Mouse (Mus musculus) yolk sac, embryonic 10.5 days (tissue): Measurements from ENCODE around the gene Epor.

Experiments
- DNase-seq: peaks from one replicate; pipeline ENCODE4 v3.0.0-alpha.2; 2017; ENCODE audit warnings: low spot score

Epor gene

DNA sequence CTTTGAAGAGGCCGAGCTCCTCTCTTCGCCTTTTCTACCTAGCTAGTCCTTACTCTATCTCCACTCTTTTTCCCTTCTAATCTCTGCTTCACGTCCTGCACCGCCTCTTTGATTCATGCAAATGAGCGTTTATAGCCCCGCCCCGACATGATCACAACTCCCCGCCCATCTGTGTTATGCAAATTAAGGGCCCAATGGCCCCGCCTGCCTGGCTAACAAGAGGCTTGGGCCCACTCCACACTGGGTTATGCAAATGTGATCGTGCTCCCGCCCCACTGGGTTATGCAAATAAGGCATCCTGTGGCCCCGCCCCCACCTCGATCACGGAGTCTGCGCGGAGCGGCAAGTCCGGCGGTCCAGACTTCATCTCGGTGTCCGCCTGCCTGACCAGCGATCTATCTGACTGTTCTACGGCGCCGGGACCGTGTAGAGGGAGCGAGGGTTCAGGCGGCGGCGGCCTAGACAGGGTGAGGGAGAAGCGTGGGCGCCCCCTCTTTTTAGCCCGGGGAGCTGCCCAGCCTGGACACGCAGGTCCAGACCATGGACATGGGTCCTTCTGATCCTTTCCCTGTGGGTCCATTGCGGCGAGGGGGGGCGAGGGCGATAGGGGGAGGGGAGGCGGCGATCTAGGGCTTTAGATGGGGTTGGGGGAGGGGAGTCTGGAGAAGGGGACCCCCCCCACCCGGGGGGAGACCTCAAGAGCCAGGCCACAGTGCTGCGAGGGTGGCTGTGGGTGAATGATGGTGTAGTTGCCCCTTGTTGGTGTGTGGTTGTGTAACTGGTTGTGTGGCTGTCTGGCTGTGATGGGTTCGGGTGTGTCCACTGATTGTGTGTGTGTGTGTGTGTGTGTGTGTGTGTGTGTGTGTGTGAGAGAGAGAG is 26.4 kb downstream of the Epor start, which contains the start of gene Plppr2:
Plppr2 (plus strand) TSS at position 342 of the 879 bp plus-strand sequence.
- DNase-seq = peak; percentile 96

DNA sequence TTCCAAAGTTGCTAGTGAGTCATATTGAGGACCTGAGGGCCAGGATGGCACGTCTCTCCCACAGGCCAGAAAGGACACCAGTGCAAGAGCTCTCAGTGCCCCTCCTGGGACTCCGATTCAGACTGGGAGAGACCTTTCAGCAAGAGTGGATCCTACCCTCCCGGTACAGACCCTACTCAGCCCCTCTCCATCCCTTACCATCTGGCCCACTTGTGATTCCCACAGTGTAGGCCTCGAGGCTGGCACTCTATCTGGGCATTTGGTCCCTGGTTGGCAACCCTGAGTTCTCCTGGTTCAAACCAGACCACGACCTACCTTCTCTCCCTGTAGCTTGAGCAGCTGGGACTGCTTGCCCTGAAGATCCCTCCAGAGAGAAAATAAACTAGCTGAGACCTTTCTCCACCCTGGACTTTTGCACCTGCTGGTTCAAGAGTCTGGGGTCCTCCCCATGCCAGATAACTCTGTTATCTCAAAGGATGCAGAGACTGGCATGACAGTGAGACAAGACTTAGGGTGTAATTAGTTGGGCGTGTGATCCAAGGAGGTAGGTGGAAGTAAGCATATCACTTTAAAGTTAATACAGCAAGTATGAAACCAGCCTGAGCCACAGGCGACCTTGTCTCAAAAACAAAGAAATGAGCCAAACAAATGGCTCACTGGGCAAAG is 27.7 kb downstream of the Epor start:
- DNase-seq = no peak

DNA sequence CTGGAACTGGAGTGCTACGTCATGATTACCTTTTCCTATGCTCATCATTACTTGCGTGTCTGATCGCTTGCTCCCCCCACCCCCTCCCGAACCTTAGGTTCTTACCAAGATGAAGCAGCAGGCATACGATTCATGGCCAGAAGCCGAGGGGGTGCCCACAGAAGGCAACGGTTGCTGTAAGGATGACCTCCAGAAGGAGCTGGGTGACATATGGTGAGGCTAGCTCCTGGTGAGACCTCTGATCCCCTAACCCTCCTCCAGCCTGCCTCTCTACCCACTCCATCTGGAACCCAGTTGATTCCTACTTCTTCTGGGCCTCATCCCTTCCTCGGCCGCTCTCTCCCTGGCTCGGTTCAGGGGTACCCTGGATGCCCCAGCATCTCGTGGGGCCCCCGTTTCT is 29.3 kb downstream of the Epor start:
- DNase-seq = no peak

GRCm38 (mm10) chr9:21932445-21933137 is 30.7 kb downstream of the Epor start:
- no peak for DNase-seq

- DNase-seq = no peak
These were observed 31.3 kb downstream of the Epor start for GRCm38 (mm10) chr9:21932006-21932405.

DNA sequence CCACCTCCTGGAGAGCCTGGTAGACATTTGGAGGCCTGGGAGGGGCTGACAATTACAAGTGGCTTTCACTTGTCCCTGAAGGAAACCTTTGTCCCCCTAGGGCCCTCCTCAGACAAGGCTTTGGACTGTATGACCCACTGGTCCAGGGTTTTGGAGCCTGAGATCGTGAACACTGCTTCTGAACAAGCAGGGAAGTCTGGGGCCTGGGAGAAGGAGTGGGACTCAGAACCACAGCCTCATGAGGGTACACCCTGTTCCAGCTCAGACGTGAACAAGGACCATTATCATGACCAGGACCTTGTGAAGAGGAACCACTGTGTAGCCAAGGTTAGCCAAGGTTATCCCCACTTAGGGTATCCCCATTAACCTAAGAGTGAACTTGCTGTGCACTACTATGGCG is 34.1 kb downstream of the Epor start:
- no peak for DNase-seq

GRCm38 (mm10) chr9:21927208-21927753 is 36.0 kb downstream of the Epor start, which contains the start of the genes Ccdc159 and Tmem205:
Gene Ccdc159 (plus strand): TSS chr9:21927471.
Gene Tmem205 (minus strand): TSS chr9:21927556.
- peak; percentile 96 for DNase-seq

DNA sequence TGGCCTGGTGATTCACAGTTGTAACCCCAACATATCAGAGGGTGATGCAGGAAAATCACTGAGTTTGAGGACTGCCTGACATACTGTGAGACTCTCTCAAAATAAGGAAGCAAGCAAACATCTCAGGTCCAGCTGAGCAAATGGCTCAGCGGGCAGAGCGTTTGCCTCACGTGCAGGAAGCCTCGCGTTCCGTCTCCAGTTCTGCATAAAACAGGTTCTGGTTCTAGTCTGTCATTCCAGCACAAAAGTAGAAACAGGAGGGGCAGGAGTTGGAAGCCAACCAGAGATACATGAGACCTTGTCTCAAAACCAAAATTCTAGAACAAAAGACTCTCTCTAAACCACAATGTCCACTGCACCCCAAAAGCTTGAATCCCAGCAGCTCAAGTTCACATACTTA is 36.5 kb downstream of the Epor start:
- peak; percentile 17 for DNase-seq

GRCm38 (mm10) chr9:21926155-21926554 is 37.2 kb downstream of the Epor start:
- DNase-seq = peak; percentile 55

- DNase-seq = no peak
These were observed 37.8 kb downstream of the Epor start for GRCm38 (mm10) chr9:21925506-21925905.

DNA sequence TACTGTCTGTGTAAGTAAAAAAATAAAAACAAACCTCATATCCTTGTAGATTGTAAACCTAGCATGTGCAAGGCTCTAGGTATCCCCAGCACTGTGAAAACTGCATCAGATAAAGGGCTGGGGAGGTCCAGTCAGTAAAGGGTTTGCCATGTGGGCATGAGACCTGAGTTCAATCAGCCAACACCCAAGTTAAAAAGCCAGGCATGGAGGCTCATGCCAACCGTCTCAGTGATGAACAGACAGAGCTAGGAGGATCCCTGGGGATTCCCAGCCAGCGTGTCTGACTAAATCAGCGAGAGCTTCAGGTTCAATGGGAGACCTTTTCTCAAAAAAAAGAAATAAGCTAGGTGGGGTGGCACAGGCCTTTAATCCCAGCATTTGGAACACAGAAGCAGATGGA is 38.3 kb downstream of the Epor start:
- no peak for DNase-seq

DNA sequence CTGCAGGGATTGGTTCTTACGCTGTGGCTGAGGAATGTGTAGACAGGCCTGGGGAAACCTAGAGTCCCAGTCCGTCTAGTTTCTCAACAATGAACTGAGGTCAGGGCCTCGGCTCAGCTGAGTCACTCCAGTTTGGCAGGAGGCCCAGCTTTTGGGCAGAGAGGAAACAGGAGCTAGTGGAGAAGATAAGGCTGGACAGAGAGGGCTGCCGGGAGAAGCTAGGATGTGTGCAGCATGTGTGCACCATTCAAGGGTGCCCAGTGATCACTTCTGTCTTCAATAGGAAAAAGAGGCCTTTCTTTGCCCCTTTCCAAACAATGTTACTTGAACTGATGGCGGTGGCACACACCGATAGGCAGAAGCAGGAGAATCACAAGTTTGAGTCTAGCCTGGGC is 39.2 kb downstream of the Epor start:
- peak; percentile 49 for DNase-seq

- DNase-seq = no peak
These were observed 39.7 kb downstream of the Epor start for GRCm38 (mm10) chr9:21923490-21924098.

DNA sequence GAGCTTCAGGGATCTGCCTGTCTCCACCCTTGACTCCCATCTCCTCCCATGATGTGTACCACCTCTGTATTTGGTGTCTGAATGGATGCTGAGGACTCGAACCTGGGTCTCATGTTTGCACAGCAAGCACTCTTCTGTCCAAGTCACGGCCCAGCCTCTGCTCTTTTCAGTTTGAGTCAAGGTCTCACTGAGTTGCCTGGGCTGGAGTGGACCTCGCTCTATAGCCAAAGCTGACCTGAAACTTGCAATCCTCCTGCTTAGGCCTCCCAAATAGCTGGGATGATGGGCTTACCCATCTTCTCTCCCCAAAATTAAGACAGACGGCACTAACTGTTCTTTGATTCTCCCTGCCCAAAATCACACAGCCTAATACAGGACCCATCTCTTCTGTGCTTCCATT is 40.3 kb downstream of the Epor start:
- DNase-seq = no peak

DNA sequence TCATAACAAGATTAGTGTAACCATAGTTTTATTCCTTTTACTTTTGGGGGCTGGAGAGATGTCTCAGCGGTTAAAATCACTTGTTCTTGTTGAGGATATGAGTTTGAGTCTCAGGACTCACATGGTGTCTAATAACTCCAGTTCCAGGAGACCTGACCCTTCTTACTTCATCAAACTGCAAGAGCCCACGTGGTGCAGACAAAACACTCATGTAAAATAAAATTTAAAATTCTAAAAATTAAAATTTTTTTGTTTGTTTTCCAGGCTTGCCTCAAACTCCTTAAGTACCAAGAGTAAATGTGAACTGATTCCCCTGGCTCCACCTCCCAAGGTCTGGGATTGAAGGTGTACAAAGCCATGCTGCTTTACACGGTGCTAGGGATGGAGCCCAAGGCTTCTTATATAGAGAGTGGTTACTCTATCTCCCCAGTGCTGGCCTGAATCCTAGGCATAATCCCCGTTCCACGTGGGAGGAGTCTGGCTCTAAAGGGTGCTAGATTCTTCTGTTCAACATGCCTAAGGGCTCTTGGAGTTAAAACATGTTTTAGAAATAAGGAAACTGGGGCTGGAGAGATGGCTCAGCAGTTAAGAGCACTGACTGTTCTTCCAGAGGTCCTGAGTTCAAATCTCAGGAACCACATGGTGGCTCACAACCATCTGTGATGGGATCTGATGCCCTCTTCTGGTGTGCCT is 44.5 kb downstream of the Epor start:
- DNase-seq = no peak

DNA sequence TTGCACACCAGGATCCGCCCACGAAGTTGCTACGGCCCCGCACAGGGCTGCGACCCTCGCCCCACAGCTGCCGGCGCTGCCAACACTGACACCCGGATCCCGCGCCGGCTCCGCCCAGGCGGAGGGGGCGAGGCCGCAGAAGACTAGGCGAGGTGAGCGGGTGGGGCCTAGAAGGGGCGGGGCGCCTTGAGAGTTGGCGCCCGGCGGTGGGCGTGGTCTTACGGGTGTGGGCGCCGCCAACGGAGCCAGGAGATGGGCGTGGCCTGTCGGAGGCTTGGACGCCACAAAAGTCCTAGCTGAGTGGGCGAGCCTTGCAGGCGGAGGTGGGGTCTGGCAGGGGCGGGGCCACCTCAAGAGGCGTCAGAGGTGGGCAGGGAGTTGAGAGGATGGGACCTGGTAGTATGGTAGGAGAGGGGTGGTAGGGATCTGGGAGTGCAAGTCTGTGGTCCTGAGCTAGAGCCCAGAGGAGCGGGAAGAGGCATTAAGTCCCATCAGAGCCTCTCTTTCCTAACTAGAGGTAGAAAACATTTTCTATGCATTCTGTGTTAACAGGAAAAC is 45.2 kb downstream of the Epor start, which contains the start of gene Rab3d:
Rab3d (minus strand) TSS at position 158 of the 558 bp plus-strand sequence.
- DNase-seq = peak; percentile 97

DNA sequence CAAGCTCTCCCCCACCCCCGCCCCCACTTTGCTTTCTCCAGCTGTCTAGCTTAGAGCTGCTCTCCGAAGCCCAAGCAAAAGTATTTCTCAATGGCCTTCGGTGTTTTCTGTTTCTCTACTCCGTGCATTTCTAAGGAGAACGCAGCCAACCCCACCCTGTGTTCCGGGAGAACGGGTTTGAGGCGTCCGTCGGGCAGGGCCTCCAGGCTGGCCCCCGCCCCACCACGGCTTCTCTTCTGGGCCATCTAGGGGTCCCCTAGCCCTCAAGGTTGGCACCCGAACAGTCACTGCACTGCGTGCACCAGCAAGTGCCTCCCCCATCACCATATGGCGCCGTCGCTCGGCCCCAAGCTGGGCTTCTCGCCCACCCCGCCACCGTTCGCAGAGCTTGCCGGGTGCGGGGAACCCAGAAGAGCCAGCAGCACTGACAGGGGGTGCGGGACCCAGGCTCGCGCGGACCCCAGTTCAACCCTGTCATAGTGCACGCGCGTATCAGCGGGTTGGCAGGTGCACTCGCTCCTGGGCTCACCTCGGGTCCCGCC is 45.7 kb downstream of the Epor start:
- DNase-seq = peak; percentile 18

GRCm38 (mm10) chr9:21916851-21917492 is 46.3 kb downstream of the Epor start:
- no peak for DNase-seq

DNA sequence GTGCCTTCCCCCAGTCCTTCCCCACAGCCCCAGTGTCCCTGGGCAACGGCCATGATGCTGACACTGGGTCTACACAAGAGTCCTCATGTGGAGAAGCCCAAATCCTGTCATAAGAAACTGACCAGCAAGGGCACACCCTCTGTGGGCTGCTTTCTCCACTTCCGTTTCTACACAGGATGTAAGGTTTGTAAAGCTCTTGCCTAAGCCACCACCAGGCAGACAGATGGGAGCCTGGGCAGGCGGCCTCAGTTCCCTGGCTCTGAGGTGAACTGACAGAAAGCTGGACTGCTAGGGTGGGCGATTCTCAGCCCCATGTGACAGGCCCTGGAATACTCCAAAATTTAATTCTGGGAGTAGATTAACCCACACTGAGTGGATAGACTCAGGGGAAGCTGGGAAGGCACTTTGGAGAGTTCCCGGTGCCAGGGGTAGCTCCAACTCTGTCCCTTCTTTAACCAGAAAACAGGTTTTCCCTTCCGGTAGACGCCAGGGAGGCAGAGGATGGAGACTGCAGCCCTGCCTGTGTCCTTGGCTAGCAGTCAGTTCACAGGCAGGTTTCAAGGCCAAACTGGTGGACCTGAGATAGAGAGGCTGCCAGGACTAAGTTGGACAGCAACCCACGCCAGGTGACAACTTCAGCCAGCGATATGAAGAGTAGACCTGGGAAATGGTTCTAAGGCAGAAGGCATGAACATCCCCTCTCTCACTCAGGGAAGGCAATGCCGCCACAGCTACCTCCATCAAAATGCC is 53.7 kb downstream of the Epor start:
- no peak for DNase-seq
